ENCODE assay signal across 19 mouse cellular contexts in genomic region chr2:166157767-166158561, GRCm38 (mm10). TPM values are rescaled to one million over a fixed set of nuclear protein-coding genes. Genes with fewer than 3 reads are reported as not detected.
DNase-seq lines count a peak whose midpoint lies in the region; ATAC-seq and TF ChIP-seq lines count a peak whose summit lies in the region.
"Had no signal": no experiment of that assay in that cellular context is flagged by ENCODE, and none has a peak within 500 bp of the region (broad histone marks: within the 10 kb centered on the region; RNA-seq: fewer than 3 reads in every experiment).

No protein-coding gene starts in this region.

- H3K27ac ChIP-seq in midbrain, embryonic 10.5 days (replicated peaks) = 0 out of 2 replicates have a peak overlapping the region, but pooled peaks have one; percentile 15
- no peak overlapping the region for H3K27ac ChIP-seq in midbrain, embryonic 15.5 days
- H3K27ac ChIP-seq in limb, embryonic 14.5 days (replicated peaks; ENCODE audit: low read depth, low read length) = peak overlapping the region; percentile 15; the same call in 1 of the 2 replicates
- H3K27ac ChIP-seq in kidney, adult 2 months (ENCODE audit: insufficient read depth, low read depth, low read length) = no peak overlapping the region
- no peak overlapping the region for H3K27ac ChIP-seq in layer of hippocampus, adult 2 months
- H3K27ac ChIP-seq: forebrain, embryonic 12.5 days; heart, embryonic 15.5 days; hindbrain, embryonic 14.5 days; left cerebral cortex, adult 2 months had no signal

- no peak overlapping the region for H3K9ac ChIP-seq in midbrain, embryonic 15.5 days
- no peak overlapping the region for H3K9ac ChIP-seq in limb, embryonic 14.5 days (ENCODE audit: low read depth, low read length, severe bottlenecking)
- H3K9ac ChIP-seq: forebrain, embryonic 12.5 days; heart, embryonic 15.5 days; hindbrain, embryonic 14.5 days; lung, embryonic 14.5 days had no signal

- H3K9me3 ChIP-seq in midbrain, embryonic 10.5 days (replicated peaks) = no peaks in the 10 kb centered on the region
- H3K9me3 ChIP-seq in midbrain, embryonic 15.5 days = no peaks in the 10 kb centered on the region
- no peaks in the 10 kb centered on the region for H3K9me3 ChIP-seq in limb, embryonic 14.5 days (ENCODE audit: control insufficient read depth, low read length)
- H3K9me3 ChIP-seq: heart, embryonic 15.5 days had no signal

- H3K27me3 ChIP-seq in midbrain, embryonic 10.5 days (ENCODE audit: low read depth, poor library complexity, severe bottlenecking) = peaks cover 41% of the 10 kb centered on the region
- peaks cover 12% of the 10 kb centered on the region for H3K27me3 ChIP-seq in midbrain, embryonic 15.5 days (replicated peaks)
- H3K27me3 ChIP-seq in limb, embryonic 14.5 days (ENCODE audit: control insufficient read depth, insufficient read depth, low read length) = no peaks in the 10 kb centered on the region
- no peaks in the 10 kb centered on the region for H3K27me3 ChIP-seq in kidney, adult 2 months (replicated peaks; ENCODE audit: control insufficient read depth, insufficient read depth, low read length)
- H3K27me3 ChIP-seq: heart, embryonic 15.5 days had no signal

- no peak for TF ChIP-seq POLR2A in limb, embryonic 14.5 days (IDR thresholded peaks at IDR 0.05; ENCODE audit: borderline replicate concordance, extremely low read depth, insufficient read depth, insufficient read length)
- no peak for TF ChIP-seq POLR2A in kidney, adult 2 months (IDR thresholded peaks at IDR 0.05; ENCODE audit: low read depth, low read length)

- no peak for TF ChIP-seq CTCF in kidney, adult 2 months (conservative IDR thresholded peaks at IDR 0.05; ENCODE audit: insufficient read depth, insufficient read length, low read depth, low read length)
- no peak for TF ChIP-seq CTCF in layer of hippocampus, adult 2 months (conservative IDR thresholded peaks at IDR 0.05)

- H3K4me2 ChIP-seq in midbrain, embryonic 15.5 days = no peak overlapping the region
- H3K4me2 ChIP-seq in limb, embryonic 14.5 days (replicated peaks; ENCODE audit: low read depth, low read length, severe bottlenecking) = no peak overlapping the region
- H3K4me2 ChIP-seq: forebrain, embryonic 12.5 days; heart, embryonic 15.5 days; hindbrain, embryonic 14.5 days; liver, embryonic 11.5 days; lung, embryonic 14.5 days had no signal

- 74% methylated on average over 12 of the region's 12 CpGs for WGBS in midbrain, embryonic 10.5 days
- 77% methylated on average over 12 of the region's 12 CpGs for WGBS in midbrain, embryonic 15.5 days
- 16% methylated on average over 12 of the region's 12 CpGs for WGBS in limb, embryonic 14.5 days
- WGBS in kidney, adult 2 months = 77% methylated on average over 12 of the region's 12 CpGs

- peaks cover 41% of the 10 kb centered on the region for H3K4me1 ChIP-seq in midbrain, embryonic 10.5 days
- H3K4me1 ChIP-seq in midbrain, embryonic 15.5 days = peaks cover 21% of the 10 kb centered on the region
- peaks cover 49% of the 10 kb centered on the region for H3K4me1 ChIP-seq in limb, embryonic 14.5 days (ENCODE audit: control insufficient read depth, insufficient read depth, low read length)
- H3K4me1 ChIP-seq in kidney, adult 2 months (ENCODE audit: control insufficient read depth, insufficient read depth, low read length) = peaks cover 5% of the 10 kb centered on the region

- no peaks in the 10 kb centered on the region for H3K36me3 ChIP-seq in midbrain, embryonic 10.5 days
- no peaks in the 10 kb centered on the region for H3K36me3 ChIP-seq in midbrain, embryonic 15.5 days (replicated peaks)
- H3K36me3 ChIP-seq in limb, embryonic 14.5 days (ENCODE audit: control insufficient read depth, insufficient read depth, low read length) = no peaks in the 10 kb centered on the region
- no peaks in the 10 kb centered on the region for H3K36me3 ChIP-seq in kidney, adult 2 months (ENCODE audit: control insufficient read depth, insufficient read depth, low read length)
- H3K36me3 ChIP-seq: forebrain, embryonic 12.5 days; heart, embryonic 15.5 days had no signal

- DNase-seq in midbrain, embryonic 10.5 days (ENCODE audit: low spot score) = no peak
- DNase-seq in forelimb bud, embryonic 11.5 days (ENCODE audit: low read depth, low spot score) = peak; percentile 77
- DNase-seq in limb, embryonic 14.5 days (ENCODE audit: low spot score) = no peak
- DNase-seq in kidney, adult 2 months = no peak
- DNase-seq in layer of hippocampus, adult 2 months (ENCODE audit: low spot score in 2 of 2) = no peak
- no peak for DNase-seq in ovary, postnatal 14 days (ENCODE audit: low spot score)
- DNase-seq: adrenal gland, postnatal 36 days; cerebellum, adult 9-11 months; kidney, adult 8-10 months; lung, embryonic 14.5 days; thymus, postnatal 4 days had no signal

- H3K4me3 ChIP-seq in midbrain, embryonic 10.5 days = no peak overlapping the region
- no peak overlapping the region for H3K4me3 ChIP-seq in midbrain, embryonic 15.5 days
- no peak overlapping the region for H3K4me3 ChIP-seq in limb, embryonic 14.5 days (replicated peaks; ENCODE audit: low read length)
- H3K4me3 ChIP-seq in kidney, adult 2 months (ENCODE audit: insufficient read depth, low read depth, low read length) = no peak overlapping the region
- H3K4me3 ChIP-seq in layer of hippocampus, adult 2 months = no peak overlapping the region
- H3K4me3 ChIP-seq: forebrain, embryonic 12.5 days; heart, embryonic 15.5 days; left cerebral cortex, adult 2 months had no signal

- ATAC-seq in midbrain, embryonic 15.5 days (replicated peaks) = no peak
- ATAC-seq in limb, embryonic 14.5 days (ENCODE audit: low FRiP score, low read depth) = no peak
- ATAC-seq: activated CD4-positive, CD25-positive, alpha-beta regulatory T cell, adult 4 months; midbrain, embryonic 16.5 days had no signal

RNA-seq across cellular contexts. Expression of gene Sulf2, which starts 2.5 kb away (rescaled TPM):
- polyA plus RNA-seq in midbrain, embryonic 10.5 days (2016; fragmentation: Nextera tagmentation; extraction: Ambion mirVana) = 62.5 and 74.5 TPM in 2 replicates
- polyA plus RNA-seq in midbrain, embryonic 15.5 days (2015; fragmentation: Nextera tagmentation; extraction: Ambion mirVana) = 106 and 108 TPM in 2 replicates
- 294 and 361 TPM in 2 replicates for polyA plus RNA-seq in limb, embryonic 14.5 days (2012; rRNA removed)
- 200 and 235 TPM in 2 replicates for polyA plus RNA-seq in limb, embryonic 14.5 days (2014; fragmentation: Nextera tagmentation; extraction: Ambion mirVana)
- polyA plus RNA-seq in kidney, adult 2 months (2012; rRNA removed) = 18.6 and 23.8 TPM in 2 replicates
- 100 to 1,000 TPM in 1 of 2 experiments, 10 to 100 TPM in 1; 93.2 to 114 TPM for total RNA-seq in layer of hippocampus, adult 2 months (2021)

Comparison
In these comparisons a context has a peak if more than half of its experiments do, and no peak if none do; other contexts are left out.
1. H3K27ac ChIP-seq: peak in midbrain, embryonic 10.5 days (single experiment) and limb, embryonic 14.5 days (single experiment); none in midbrain, embryonic 15.5 days (single experiment), kidney, adult 2 months (single experiment) and layer of hippocampus, adult 2 months (single experiment).